Mouse (Mus musculus): ENCODE results near the gene Gna11. TPM values are rescaled to one million over a fixed set of nuclear protein-coding genes. Genes with fewer than 3 reads are reported as not detected.

The Gna11 gene
- polyA plus RNA-seq, 1 experiment from 2014 or later: 47.0 TPM

GRCm38 (mm10) chr10:81562411-81562810 lies 17.4 kb upstream of the Gna11 start:
- 78% methylated on average over 6 of the region's 6 CpGs for WGBS
- Histone ChIP-seq H3K9me3 (ENCODE audit: control insufficient read depth, low read length) (no peaks in the 10 kb centered on the region), H3K4me2 (peak overlapping the region; percentile 20), H3K27me3 (replicated peaks; ENCODE audit: control insufficient read depth, insufficient read depth, low read length) (0 out of 2 replicates have a peak, but pooled peaks cover 2% of the 10 kb centered on the region), H3K9ac (ENCODE audit: low read depth, low read length) (no peak overlapping the region), H3K27ac (ENCODE audit: low read depth, low read length) (no peak overlapping the region; the same call in 1 of the 2 replicates), H3K4me1 (replicated peaks; ENCODE audit: control insufficient read depth, insufficient read depth, low read length) (peaks cover 51% of the 10 kb centered on the region), H3K36me3 (ENCODE audit: control insufficient read depth, insufficient read depth, low read length) (peaks cover 25% of the 10 kb centered on the region), H3K4me3 (ENCODE audit: low read depth, low read length) (0 out of 2 replicates have a peak overlapping the region, but pooled peaks have one; percentile 3)
- DNase-seq (ENCODE audit: low spot score) (no peak), ATAC-seq (replicated peaks; ENCODE audit: low FRiP score) (no peak)

GRCm38 (mm10) chr10:81560719-81561459 lies 15.9 kb upstream of the Gna11 start:
- ATAC-seq (replicated peaks; ENCODE audit: low FRiP score) (peak; percentile 22; the same call in 1 of the 2 replicates), DNase-seq (ENCODE audit: low spot score) (peak; percentile 65)
- Histone ChIP-seq H3K4me1 (replicated peaks; ENCODE audit: control insufficient read depth, insufficient read depth, low read length) (peaks cover 48% of the 10 kb centered on the region), H3K27ac (ENCODE audit: low read depth, low read length) (peak overlapping the region; percentile 85), H3K36me3 (ENCODE audit: control insufficient read depth, insufficient read depth, low read length) (peaks cover 18% of the 10 kb centered on the region), H3K9me3 (ENCODE audit: control insufficient read depth, low read length) (no peaks in the 10 kb centered on the region), H3K27me3 (replicated peaks; ENCODE audit: control insufficient read depth, insufficient read depth, low read length) (0 out of 2 replicates have a peak, but pooled peaks cover 2% of the 10 kb centered on the region), H3K9ac (ENCODE audit: low read depth, low read length) (peak overlapping the region; percentile 93), H3K4me3 (ENCODE audit: low read depth, low read length) (peak overlapping the region; percentile 90), H3K4me2 (peak overlapping the region; percentile 97)
- 6% methylated on average over 16 of the region's 16 CpGs for WGBS

- H3K4me2 ChIP-seq: peak overlapping the region; percentile 97
- peak overlapping the region; percentile 93 for H3K9ac ChIP-seq (ENCODE audit: low read depth, low read length)
- H3K27me3 ChIP-seq (replicated peaks; ENCODE audit: control insufficient read depth, insufficient read depth, low read length): no peaks in the 10 kb centered on the region
- peak overlapping the region; percentile 85 for H3K27ac ChIP-seq (ENCODE audit: low read depth, low read length)
- H3K9me3 ChIP-seq (ENCODE audit: control insufficient read depth, low read length): no peaks in the 10 kb centered on the region
- ATAC-seq (replicated peaks; ENCODE audit: low FRiP score) (peak; percentile 34), DNase-seq (ENCODE audit: low spot score) (no peak)
- H3K36me3 ChIP-seq (ENCODE audit: control insufficient read depth, insufficient read depth, low read length): peaks cover 8% of the 10 kb centered on the region
- peaks cover 40% of the 10 kb centered on the region for H3K4me1 ChIP-seq (replicated peaks; ENCODE audit: control insufficient read depth, insufficient read depth, low read length)
- 1% methylated on average over 36 of the region's 36 CpGs for WGBS
- H3K4me3 ChIP-seq (ENCODE audit: low read depth, low read length): peak overlapping the region; percentile 90
Observed at GRCm38 (mm10) chr10:81559627-81560539, 14.9 kb upstream of the Gna11 start.

- DNase-seq (ENCODE audit: low spot score) (peak; percentile 62), ATAC-seq (replicated peaks; ENCODE audit: low FRiP score) (peak; percentile 59)
- Histone ChIP-seq H3K4me1 (replicated peaks; ENCODE audit: control insufficient read depth, insufficient read depth, low read length) (peaks cover 34% of the 10 kb centered on the region), H3K36me3 (ENCODE audit: control insufficient read depth, insufficient read depth, low read length) (peaks cover 7% of the 10 kb centered on the region), H3K27ac (ENCODE audit: low read depth, low read length) (peak within 1 kb of the TSS; percentile 85), H3K4me3 (ENCODE audit: low read depth, low read length) (peak within 1 kb of the TSS; percentile 90), H3K27me3 (replicated peaks; ENCODE audit: control insufficient read depth, insufficient read depth, low read length) (no peaks in the 10 kb centered on the region), H3K9ac (ENCODE audit: low read depth, low read length) (peak within 1 kb of the TSS; percentile 93), H3K4me2 (peak within 1 kb of the TSS; percentile 97), H3K9me3 (ENCODE audit: control insufficient read depth, low read length) (no peaks in the 10 kb centered on the region)
- under 1% methylated on average over 47 of the region's 53 CpGs for WGBS
Observed at GRCm38 (mm10) chr10:81559163-81559626, 14.2 kb upstream of the Gna11 start, which contains the start of gene Aes. Gene Aes (plus strand): TSS chr10:81559488.

GRCm38 (mm10) chr10:81557491-81557890 lies 12.5 kb upstream of the Gna11 start:
- H3K4me2 ChIP-seq: no peak overlapping the region
- DNase-seq (ENCODE audit: low spot score) (no peak), ATAC-seq (replicated peaks; ENCODE audit: low FRiP score) (no peak)
- peaks cover 7% of the 10 kb centered on the region for H3K36me3 ChIP-seq (ENCODE audit: control insufficient read depth, insufficient read depth, low read length)
- WGBS: 21% methylated on average over 1 of the region's 1 CpGs
- H3K27me3 ChIP-seq (replicated peaks; ENCODE audit: control insufficient read depth, insufficient read depth, low read length): no peaks in the 10 kb centered on the region
- H3K9ac ChIP-seq (ENCODE audit: low read depth, low read length): no peak overlapping the region
- no peak overlapping the region for H3K27ac ChIP-seq (ENCODE audit: low read depth, low read length)
- H3K4me3 ChIP-seq (ENCODE audit: low read depth, low read length): no peak overlapping the region
- no peaks in the 10 kb centered on the region for H3K9me3 ChIP-seq (ENCODE audit: control insufficient read depth, low read length)
- peaks cover 19% of the 10 kb centered on the region for H3K4me1 ChIP-seq (replicated peaks; ENCODE audit: control insufficient read depth, insufficient read depth, low read length)

GRCm38 (mm10) chr10:81556282-81556681 lies 11.3 kb upstream of the Gna11 start:
- DNase-seq (ENCODE audit: low spot score) (no peak), ATAC-seq (replicated peaks; ENCODE audit: low FRiP score) (no peak)
- H3K9ac ChIP-seq (ENCODE audit: low read depth, low read length): no peak overlapping the region
- no peak overlapping the region for H3K4me2 ChIP-seq
- no peak overlapping the region for H3K27ac ChIP-seq (ENCODE audit: low read depth, low read length)
- H3K4me1 ChIP-seq (replicated peaks; ENCODE audit: control insufficient read depth, insufficient read depth, low read length): peaks cover 15% of the 10 kb centered on the region
- H3K27me3 ChIP-seq (replicated peaks; ENCODE audit: control insufficient read depth, insufficient read depth, low read length): no peaks in the 10 kb centered on the region
- no peaks in the 10 kb centered on the region for H3K9me3 ChIP-seq (ENCODE audit: control insufficient read depth, low read length)
- no peaks in the 10 kb centered on the region for H3K36me3 ChIP-seq (ENCODE audit: control insufficient read depth, insufficient read depth, low read length)
- WGBS: 66% methylated on average over 3 of the region's 3 CpGs
- no peak overlapping the region for H3K4me3 ChIP-seq (ENCODE audit: low read depth, low read length)

- ATAC-seq (replicated peaks; ENCODE audit: low FRiP score) (no peak), DNase-seq (ENCODE audit: low spot score) (no peak)
- Histone ChIP-seq H3K36me3 (ENCODE audit: control insufficient read depth, insufficient read depth, low read length) (no peaks in the 10 kb centered on the region), H3K4me3 (ENCODE audit: low read depth, low read length) (no peak overlapping the region), H3K27ac (ENCODE audit: low read depth, low read length) (no peak overlapping the region), H3K4me2 (no peak overlapping the region), H3K27me3 (replicated peaks; ENCODE audit: control insufficient read depth, insufficient read depth, low read length) (no peaks in the 10 kb centered on the region), H3K9ac (ENCODE audit: low read depth, low read length) (no peak overlapping the region), H3K9me3 (ENCODE audit: control insufficient read depth, low read length) (no peaks in the 10 kb centered on the region), H3K4me1 (replicated peaks; ENCODE audit: control insufficient read depth, insufficient read depth, low read length) (peaks cover 8% of the 10 kb centered on the region)
- WGBS: 77% methylated on average over 6 of the region's 6 CpGs
Observed at GRCm38 (mm10) chr10:81553807-81554755, 9.1 kb upstream of the Gna11 start.

- H3K9me3 ChIP-seq (ENCODE audit: control insufficient read depth, low read length): no peaks in the 10 kb centered on the region
- no peak for ATAC-seq (replicated peaks; ENCODE audit: low FRiP score)
- no peak for DNase-seq (ENCODE audit: low spot score)
- no peaks in the 10 kb centered on the region for H3K36me3 ChIP-seq (ENCODE audit: control insufficient read depth, insufficient read depth, low read length)
- no peaks in the 10 kb centered on the region for H3K27me3 ChIP-seq (replicated peaks; ENCODE audit: control insufficient read depth, insufficient read depth, low read length)
- no peak overlapping the region for H3K4me2 ChIP-seq
- no peak overlapping the region for H3K4me3 ChIP-seq (ENCODE audit: low read depth, low read length)
- H3K9ac ChIP-seq (ENCODE audit: low read depth, low read length): no peak overlapping the region
- peaks cover 6% of the 10 kb centered on the region; the same call in 1 of the 2 replicates for H3K4me1 ChIP-seq (replicated peaks; ENCODE audit: control insufficient read depth, insufficient read depth, low read length)
- 83% methylated on average over 5 of the region's 5 CpGs for WGBS
- H3K27ac ChIP-seq (ENCODE audit: low read depth, low read length): no peak overlapping the region
Observed at GRCm38 (mm10) chr10:81553232-81553631, 8.2 kb upstream of the Gna11 start.
